Mouse (Mus musculus): Measurements from ENCODE around the gene Large1. TPM values are rescaled to one million over a fixed set of nuclear protein-coding genes. Genes with fewer than 3 reads are reported as not detected.

Gene Large1
- total RNA-seq, 2 experiments from 2014 or later: 1.4 TPM; not detected in 1

DNA sequence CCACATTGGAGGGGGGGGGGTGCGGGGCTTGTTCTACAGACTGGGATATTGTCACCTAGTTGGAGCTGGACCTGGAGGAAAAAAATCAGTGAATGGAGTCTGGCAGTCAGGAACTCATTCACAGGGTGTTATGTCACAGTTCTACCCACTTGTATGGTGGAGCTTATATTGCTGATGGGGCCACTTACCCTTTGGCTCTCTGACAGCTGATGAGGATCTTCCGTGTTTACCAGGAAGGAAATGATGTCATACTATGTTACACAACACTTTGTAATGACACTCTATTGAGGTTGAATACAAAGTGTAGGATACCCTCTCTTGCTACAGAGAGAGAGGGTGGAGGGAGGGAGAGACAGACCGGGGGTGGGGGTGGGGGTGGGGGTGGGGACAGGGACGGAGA, 517.5 kb downstream of the Large1 start:
- no peak for ATAC-seq (replicated peaks; ENCODE audit: low FRiP score, poor library complexity, severe bottlenecking)

GRCm38 (mm10) chr8:72833112-72833511, 520.2 kb downstream of the Large1 start:
- ATAC-seq (replicated peaks; ENCODE audit: low FRiP score, poor library complexity, severe bottlenecking): no peak

DNA sequence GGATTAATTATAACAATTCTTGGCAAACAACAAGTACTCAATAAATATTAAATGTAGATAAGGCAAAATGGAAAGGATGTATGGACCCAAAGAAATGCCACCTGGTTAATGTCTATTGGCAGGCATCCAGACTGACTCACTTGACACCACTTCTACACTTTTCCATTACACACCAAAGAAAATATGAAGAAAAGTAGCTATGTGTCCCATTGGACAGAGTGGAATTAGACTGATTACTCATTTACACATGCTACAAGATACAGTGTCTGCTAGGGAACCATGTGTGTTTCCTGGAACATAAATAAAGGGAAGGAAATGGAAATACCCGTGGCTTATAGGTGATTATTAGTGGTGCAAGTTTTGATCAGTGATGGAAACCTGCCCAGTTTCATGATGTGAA, 521.0 kb downstream of the Large1 start:
- ATAC-seq (replicated peaks; ENCODE audit: low FRiP score, poor library complexity, severe bottlenecking): no peak

DNA sequence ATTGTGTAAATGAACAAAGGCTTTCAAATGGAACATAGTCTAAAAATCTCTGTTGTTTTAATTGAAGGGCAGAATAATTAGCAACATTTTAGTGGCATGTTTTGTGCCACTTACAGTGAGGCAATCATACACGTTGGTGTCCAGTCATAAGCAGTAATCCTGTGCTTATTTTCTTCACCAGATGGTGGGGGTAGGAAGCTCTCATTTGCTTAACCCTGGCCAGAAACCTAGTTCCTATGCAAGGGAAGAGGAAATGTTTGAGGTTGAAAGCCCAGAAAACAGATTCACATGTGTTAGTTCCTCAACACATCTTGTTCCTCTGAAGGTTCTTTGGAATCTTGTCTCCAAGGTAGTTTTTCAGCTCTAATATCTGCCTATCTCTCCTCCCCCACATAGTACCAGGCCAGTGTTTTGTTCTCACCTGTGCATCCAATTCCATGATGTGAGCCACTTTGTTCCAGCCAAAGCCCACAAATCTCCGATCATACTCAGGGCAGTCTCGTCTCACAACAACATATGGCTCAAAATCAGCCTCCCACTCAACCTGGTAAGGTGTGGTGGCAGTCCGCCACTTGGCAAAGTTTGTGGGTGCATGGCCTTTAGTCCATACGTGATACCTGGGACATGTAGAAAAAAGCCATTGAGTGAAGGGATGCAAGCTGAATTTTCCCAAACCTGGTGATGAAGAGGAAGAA, 535.5 kb downstream of the Large1 start:
- no peak for ATAC-seq (replicated peaks; ENCODE audit: low FRiP score, poor library complexity, severe bottlenecking)

DNA sequence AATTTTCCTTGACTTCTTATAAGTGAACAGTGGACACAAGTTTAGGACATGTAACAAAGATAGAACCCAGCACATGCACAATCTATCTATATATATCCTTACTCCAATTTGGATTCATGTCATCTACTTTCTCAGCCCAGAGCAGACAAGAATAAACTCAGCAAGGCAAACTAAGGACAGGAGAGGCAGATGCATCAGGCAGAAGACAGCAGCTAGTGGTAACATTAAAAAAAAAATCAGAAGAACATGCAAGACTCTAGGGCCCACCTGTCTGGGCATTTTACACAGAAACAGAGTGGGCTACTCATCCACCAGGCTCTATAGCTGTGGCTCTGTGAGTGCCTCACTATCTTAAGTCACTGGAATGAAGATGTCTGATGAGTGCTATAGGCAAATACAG, 536.7 kb downstream of the Large1 start:
- ATAC-seq (replicated peaks; ENCODE audit: low FRiP score, poor library complexity, severe bottlenecking): no peak

GRCm38 (mm10) chr8:72815681-72816080, 537.7 kb downstream of the Large1 start:
- ATAC-seq (replicated peaks; ENCODE audit: low FRiP score, poor library complexity, severe bottlenecking): no peak

- ATAC-seq (replicated peaks; ENCODE audit: low FRiP score, poor library complexity, severe bottlenecking): no peak
These were observed 540.6 kb downstream of the Large1 start for GRCm38 (mm10) chr8:72812690-72813089.

- no peak for ATAC-seq (replicated peaks; ENCODE audit: low FRiP score, poor library complexity, severe bottlenecking)
These were observed 551.8 kb downstream of the Large1 start for GRCm38 (mm10) chr8:72801583-72801982.

DNA sequence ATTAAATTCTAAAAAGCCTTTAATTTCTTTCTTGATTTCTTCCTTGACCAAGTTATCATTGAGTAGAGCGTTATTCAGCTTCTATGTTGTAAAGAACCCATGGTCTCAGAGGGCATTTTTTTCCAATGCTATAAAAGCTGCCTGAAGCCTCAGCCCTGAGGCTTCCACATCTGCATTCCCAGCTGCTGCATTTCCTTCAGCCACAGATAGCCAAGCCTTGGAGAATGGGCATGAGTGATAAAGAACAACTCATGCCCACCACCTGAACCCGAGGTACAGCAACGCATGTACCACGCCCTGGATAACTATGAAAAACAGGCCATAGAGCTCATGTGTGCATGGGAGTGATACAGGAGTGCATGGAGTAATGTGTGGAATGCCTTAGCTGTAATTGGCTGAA, 572.7 kb downstream of the Large1 start:
- no peak for ATAC-seq (replicated peaks; ENCODE audit: low FRiP score, poor library complexity, severe bottlenecking)

GRCm38 (mm10) chr8:72777797-72778196, 575.5 kb downstream of the Large1 start:
- no peak for ATAC-seq (replicated peaks; ENCODE audit: low FRiP score, poor library complexity, severe bottlenecking)

DNA sequence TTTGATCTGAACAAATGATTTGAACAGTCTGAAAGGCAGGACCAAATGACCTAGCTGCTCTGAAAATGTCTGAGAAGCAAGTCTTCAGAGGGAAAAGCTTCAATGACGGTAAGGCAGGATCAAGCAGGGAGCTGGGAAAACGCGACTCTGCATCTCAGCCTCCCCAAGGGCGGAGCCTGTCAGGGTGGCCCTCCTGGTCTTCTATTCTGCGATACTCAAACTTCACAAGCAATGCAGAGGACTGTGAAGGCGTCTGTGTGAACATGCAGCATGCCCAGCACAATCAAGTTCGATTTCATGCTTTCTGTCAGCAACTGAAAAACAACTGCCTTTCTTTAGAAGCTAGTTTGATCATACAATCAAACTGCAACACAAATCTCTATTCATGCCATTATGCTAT, 586.6 kb downstream of the Large1 start:
- ATAC-seq (replicated peaks; ENCODE audit: low FRiP score, poor library complexity, severe bottlenecking): no peak

DNA sequence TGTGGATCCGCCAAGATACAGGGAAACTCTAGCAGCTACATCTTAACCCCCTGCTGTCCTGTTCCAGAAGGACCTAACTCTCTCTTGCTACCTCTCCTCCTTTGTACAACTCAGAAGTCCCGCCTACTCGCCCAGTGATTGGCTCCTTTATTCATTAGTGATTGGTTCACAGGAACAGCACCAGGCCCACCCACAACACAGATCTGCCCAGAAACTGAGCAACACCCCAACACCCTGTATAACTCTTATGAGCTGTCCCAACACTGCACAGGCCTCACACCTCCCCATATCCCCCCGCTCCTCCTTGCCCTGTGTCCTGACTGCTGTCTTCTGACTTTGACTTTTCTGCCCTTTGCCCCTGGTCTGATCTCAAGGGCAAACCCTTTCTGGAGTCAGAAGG, 587.6 kb downstream of the Large1 start:
- no peak for ATAC-seq (replicated peaks; ENCODE audit: low FRiP score, poor library complexity, severe bottlenecking)

Data from erythroblast, adult 5-6 weeks (primary cell).